Mouse (Mus musculus) splenic B cell, adult 2 months (primary cell): ENCODE results near the gene Ube2d3.
"Not testable (repeated sequence)": the region's sequence is repeated elsewhere in the genome, so short reads cannot be mapped to it uniquely, and the experiment has no call there.

Experiments used
- DNase-seq: peaks from one replicate; pipeline ENCODE4 v3.0.0-alpha.2; 2011; ENCODE audit warnings: low read depth, low spot score
- H3K27me3 ChIP-seq: 2 replicates; pipeline ENCODE4 v1.6.1; 2012; ENCODE audit warnings: mild to moderate bottlenecking, low read length, moderate library complexity, mixed read lengths; ENCODE audit not compliant: control insufficient read depth, poor library complexity, insufficient read depth, severe bottlenecking
- H3K36me3 ChIP-seq: 2 replicates; pipeline ENCODE4 v1.6.1; 2012; ENCODE audit warnings: mild to moderate bottlenecking, low read length, moderate library complexity, mixed read lengths; ENCODE audit not compliant: control insufficient read depth, poor library complexity, insufficient read depth, severe bottlenecking

Gene Ube2d3

DNA sequence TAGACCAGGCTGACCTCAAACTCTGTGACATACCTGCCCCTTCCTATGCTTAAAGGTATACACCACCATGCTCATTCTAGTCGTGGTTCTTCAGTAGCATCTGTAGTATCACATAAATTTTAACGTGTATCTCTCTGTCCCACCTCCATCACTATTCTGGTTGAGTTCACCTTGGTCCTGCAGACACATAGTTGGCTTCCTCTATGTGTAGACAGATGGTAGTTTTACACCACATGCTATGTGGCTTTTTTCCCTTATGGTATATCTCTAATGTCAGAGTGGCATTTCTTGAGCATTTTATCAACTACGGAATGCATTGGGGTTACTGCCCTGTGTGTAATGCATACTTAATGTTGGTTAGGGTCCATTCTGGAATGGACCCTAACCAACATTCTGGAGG is 31.2 kb downstream of the Ube2d3 start:
- DNase-seq = no peak
- Histone ChIP-seq H3K36me3 (peaks cover 4% of the 10 kb centered on the region), H3K27me3 (no peaks in the 10 kb centered on the region)

DNA sequence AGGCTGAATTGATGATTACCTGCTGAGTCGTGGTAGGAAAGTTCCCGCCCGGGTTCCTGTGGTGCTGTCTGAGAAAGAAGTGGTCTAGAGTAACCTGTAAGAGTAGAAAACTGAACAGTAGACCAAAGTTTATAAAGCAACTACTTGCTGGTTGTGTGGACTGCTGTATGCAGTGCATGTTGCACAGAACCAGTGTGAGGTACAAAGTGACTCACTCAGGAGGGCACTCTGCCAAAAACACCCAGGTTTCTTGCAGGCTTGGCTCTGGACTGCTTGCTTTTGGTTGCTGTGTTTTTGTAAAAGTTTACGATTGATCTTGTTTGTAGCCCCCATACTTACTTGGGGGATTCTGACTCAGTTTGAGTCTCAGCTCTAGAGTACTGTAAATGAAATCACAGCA is 32.0 kb downstream of the Ube2d3 start:
- peaks cover 3% of the 10 kb centered on the region; the same call in 1 of the 2 replicates for H3K36me3 ChIP-seq
- H3K27me3 ChIP-seq = no peaks in the 10 kb centered on the region
- no peak for DNase-seq

- no peaks in the 10 kb centered on the region for H3K27me3 ChIP-seq
- no peak for DNase-seq
Observed at GRCm38 (mm10) chr3:135470823-135471222, 32.9 kb downstream of the Ube2d3 start.

DNA sequence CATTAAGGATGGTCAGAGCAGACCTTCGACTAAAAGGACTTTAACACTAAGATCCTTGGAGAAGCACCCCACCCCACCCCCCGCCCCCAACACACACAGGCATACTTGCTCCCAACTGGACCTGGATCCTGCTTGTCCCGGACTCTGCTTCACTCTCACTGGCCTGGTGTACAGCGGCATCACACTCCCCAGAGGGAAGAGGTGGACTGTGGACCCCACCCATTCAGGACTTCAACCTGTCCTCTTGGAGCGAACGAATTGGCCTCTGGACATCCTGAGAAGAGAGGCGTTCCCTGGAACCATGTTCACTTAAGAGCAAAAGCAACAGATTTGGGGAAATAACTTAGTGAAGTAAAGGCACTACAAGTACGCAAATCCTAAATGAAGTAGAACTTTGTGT is 37.1 kb downstream of the Ube2d3 start:
- no peaks in the 10 kb centered on the region for H3K27me3 ChIP-seq
- no peak for DNase-seq
- H3K36me3 ChIP-seq = no peaks in the 10 kb centered on the region

More at GRCm38 (mm10) chr3:135470823-135471222, 32.9 kb downstream of the Ube2d3 start:
- H3K36me3 ChIP-seq = peaks cover 3% of the 10 kb centered on the region; the same call in 1 of the 2 replicates

GRCm38 (mm10) chr3:135476286-135476685 is 38.3 kb downstream of the Ube2d3 start:
- no peak for DNase-seq
- no peaks in the 10 kb centered on the region for H3K36me3 ChIP-seq
- H3K27me3 ChIP-seq = no peaks in the 10 kb centered on the region

- no peaks in the 10 kb centered on the region for H3K27me3 ChIP-seq
- DNase-seq = no peak
- H3K36me3 ChIP-seq = no peaks in the 10 kb centered on the region
Observed at GRCm38 (mm10) chr3:135476977-135477376, 39.0 kb downstream of the Ube2d3 start.

GRCm38 (mm10) chr3:135479090-135479489 is 41.1 kb downstream of the Ube2d3 start:
- H3K27me3 ChIP-seq, H3K36me3 ChIP-seq, DNase-seq: not testable (repeated sequence)

GRCm38 (mm10) chr3:135480767-135481166 is 42.8 kb downstream of the Ube2d3 start:
- DNase-seq = no peak
- H3K36me3 ChIP-seq = no peaks in the 10 kb centered on the region
- no peaks in the 10 kb centered on the region for H3K27me3 ChIP-seq

DNA sequence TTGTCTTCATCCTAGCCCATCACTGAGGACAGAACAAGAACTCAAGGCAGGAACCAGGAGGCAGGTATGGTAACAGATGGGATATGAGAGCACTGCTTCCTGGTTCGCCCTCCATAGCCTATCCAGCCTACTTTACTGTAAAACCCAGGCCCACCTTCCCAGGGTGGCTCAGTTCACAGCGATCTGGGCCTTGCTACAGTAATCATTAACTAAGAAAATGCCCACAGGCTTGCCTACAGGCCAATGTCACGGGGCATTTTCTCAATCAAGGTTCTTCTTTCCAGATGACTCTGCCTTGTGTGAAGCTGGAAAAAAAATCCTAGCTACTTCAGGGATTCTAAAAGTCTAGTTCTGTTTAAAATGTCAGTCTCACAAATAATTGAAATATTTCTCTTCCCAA is 43.7 kb downstream of the Ube2d3 start:
- H3K27me3 ChIP-seq = no peaks in the 10 kb centered on the region
- no peak for DNase-seq
- no peaks in the 10 kb centered on the region for H3K36me3 ChIP-seq

GRCm38 (mm10) chr3:135484650-135485049 is 46.7 kb downstream of the Ube2d3 start:
- not testable (repeated sequence) for DNase-seq, H3K27me3 ChIP-seq, H3K36me3 ChIP-seq

GRCm38 (mm10) chr3:135485128-135485899 is 47.4 kb downstream of the Ube2d3 start, which contains the start of gene Manba:
Gene Manba (plus strand): TSS chr3:135485611.
- Histone ChIP-seq H3K27me3 (no peaks in the 10 kb centered on the region), H3K36me3 (no peaks in the 10 kb centered on the region)
- peak; percentile 74 for DNase-seq

DNA sequence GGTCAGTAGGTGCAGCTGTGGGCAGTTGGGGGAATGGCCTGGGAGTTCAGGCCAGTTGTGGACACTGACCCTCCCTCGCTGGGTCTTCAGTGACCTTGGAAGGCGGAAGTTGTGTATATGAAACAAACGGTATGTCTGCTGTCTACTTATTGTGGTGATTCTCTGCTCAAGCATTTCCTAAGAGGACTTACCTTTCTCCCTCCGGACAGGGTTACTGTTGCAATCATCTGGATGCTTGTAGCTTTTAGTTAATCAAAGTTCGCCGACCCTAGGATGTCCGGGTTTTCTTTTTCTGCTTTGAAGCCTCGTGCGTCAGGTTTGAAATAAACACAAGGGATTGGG is 47.9 kb downstream of the Ube2d3 start:
- DNase-seq = no peak
- no peaks in the 10 kb centered on the region for H3K27me3 ChIP-seq
- no peaks in the 10 kb centered on the region for H3K36me3 ChIP-seq

- no peaks in the 10 kb centered on the region for H3K36me3 ChIP-seq
- DNase-seq = no peak
- no peaks in the 10 kb centered on the region for H3K27me3 ChIP-seq
Observed at GRCm38 (mm10) chr3:135486351-135486750, 48.4 kb downstream of the Ube2d3 start.

DNA sequence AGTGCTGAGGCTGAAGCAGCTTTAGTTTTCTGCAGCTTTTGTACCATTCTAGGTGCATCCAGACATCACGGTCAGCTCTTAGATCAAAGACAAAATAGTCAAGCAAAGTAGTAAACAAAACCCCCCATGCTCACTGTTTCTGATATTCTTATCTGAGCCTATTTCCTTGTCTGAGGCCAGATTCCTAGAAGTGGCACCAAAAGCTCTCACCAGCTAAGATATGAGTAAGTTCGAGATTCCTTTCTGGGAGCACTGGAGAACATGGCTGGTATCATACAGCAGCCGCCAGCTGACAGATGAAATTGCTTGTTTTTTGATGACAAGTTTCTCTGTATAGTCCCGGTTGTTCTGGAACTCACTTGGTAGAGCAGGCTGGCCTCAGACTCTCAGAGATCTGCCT is 49.9 kb downstream of the Ube2d3 start:
- no peak for DNase-seq
- H3K36me3 ChIP-seq = no peaks in the 10 kb centered on the region
- H3K27me3 ChIP-seq = no peaks in the 10 kb centered on the region

GRCm38 (mm10) chr3:135489865-135490520 is 52.0 kb downstream of the Ube2d3 start:
- no peak for DNase-seq
- H3K27me3 ChIP-seq = no peaks in the 10 kb centered on the region
- no peaks in the 10 kb centered on the region for H3K36me3 ChIP-seq
